Mouse (Mus musculus): ENCODE results near the gene Nedd9. TPM values are rescaled to one million over a fixed set of nuclear protein-coding genes. Genes with fewer than 3 reads are reported as not detected.

Nedd9 gene
- total RNA-seq, 1 experiment, result 4.4 TPM

DNA sequence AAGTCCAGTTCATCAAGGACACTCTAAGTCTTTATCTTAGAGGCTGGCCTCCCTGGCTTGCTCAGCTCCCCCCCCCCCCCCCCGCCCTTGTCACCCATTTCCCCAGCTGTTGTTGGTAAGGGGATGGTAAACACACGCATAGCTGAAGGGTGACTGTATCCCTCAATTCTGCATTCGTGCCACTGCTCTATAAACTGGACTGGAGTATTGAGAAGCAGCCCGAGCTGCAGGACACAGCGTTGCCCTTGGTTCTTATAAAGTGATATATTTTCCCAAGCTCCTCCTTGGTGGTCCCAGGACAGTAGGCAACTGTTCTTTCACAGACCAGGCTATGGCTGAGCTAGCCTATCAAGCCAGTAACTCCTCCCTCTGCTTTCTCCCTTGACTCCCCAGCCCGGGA is 85.4 kb downstream of the Nedd9 start:
- H3K4me1 ChIP-seq (ENCODE audit: control insufficient read depth in 2 of 2, insufficient read depth in 2 of 2, low read length in 2 of 2, poor library complexity in 1 of 2), result no peaks in the 10 kb centered on the region
- no peak for DNase-seq (ENCODE audit: low read depth, low spot score)
- H3K9me3 ChIP-seq (ENCODE audit: control insufficient read depth, insufficient read depth, low read depth, low read length), result no peaks in the 10 kb centered on the region
- no peaks in the 10 kb centered on the region for H3K36me3 ChIP-seq (ENCODE audit: control insufficient read depth, insufficient read depth, low read length, poor library complexity, severe bottlenecking)
- no peak overlapping the region for H3K9ac ChIP-seq (ENCODE audit: insufficient read depth, low read depth, low read length, poor library complexity, severe bottlenecking)
- H3K27ac ChIP-seq (ENCODE audit: insufficient read depth, low read depth, low read length, poor library complexity, severe bottlenecking), result no peak overlapping the region
- TF ChIP-seq MAFK (IDR thresholded peaks at IDR 0.05; ENCODE audit: insufficient read depth, low read depth, low read length) (no peak), CHD2 (IDR thresholded peaks at IDR 0.05; ENCODE audit: low read depth, low read length) (no peak), HCFC1 (IDR thresholded peaks at IDR 0.05; ENCODE audit: borderline replicate concordance, insufficient read depth, low read length) (no peak), ZNF384 (IDR thresholded peaks at IDR 0.05; ENCODE audit: low read depth, low read length) (no peak), ZC3H11A (IDR thresholded peaks at IDR 0.05; ENCODE audit: borderline replicate concordance, low read depth, low read length) (no peak)
- in situ Hi-C loops (cut with MboI; ENCODE audit: low sequenced_read_pairs in 2 of 2, unreplicated experiment in 2 of 2), result no loop called here
- no peak overlapping the region for H3K4me3 ChIP-seq (ENCODE audit: insufficient read depth in 1 of 2, low read depth in 1 of 2, low read length in 2 of 2, poor library complexity in 1 of 2, severe bottlenecking in 1 of 2)

DNA sequence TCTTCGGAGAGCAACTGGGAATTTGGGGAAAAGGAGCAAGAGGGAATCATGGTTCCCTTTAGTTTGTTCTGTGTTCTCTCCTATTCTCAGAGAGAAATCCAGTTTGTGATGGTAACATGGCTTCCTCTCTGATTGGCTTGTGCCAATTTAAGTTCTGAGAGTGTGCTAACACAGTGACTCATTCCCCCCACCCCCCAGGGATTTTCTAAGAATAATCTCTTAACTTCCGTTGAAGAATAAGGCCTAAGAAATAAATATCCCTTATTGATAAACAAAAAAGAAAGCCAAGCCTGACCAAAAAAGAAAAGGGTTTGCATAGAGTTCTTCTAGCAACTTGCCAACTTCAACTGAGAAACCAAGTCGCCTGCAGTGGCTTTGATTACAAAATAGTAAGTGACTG is 86.9 kb downstream of the Nedd9 start:
- Histone ChIP-seq H3K4me1 (ENCODE audit: control insufficient read depth in 2 of 2, insufficient read depth in 2 of 2, low read length in 2 of 2, poor library complexity in 1 of 2) (no peaks in the 10 kb centered on the region), H3K27ac (ENCODE audit: insufficient read depth, low read depth, low read length, poor library complexity, severe bottlenecking) (no peak overlapping the region), H3K9ac (ENCODE audit: insufficient read depth, low read depth, low read length, poor library complexity, severe bottlenecking) (no peak overlapping the region), H3K36me3 (ENCODE audit: control insufficient read depth, insufficient read depth, low read length, poor library complexity, severe bottlenecking) (no peaks in the 10 kb centered on the region), H3K9me3 (ENCODE audit: control insufficient read depth, insufficient read depth, low read depth, low read length) (no peaks in the 10 kb centered on the region), H3K4me3 (ENCODE audit: insufficient read depth in 1 of 2, low read depth in 1 of 2, low read length in 2 of 2, poor library complexity in 1 of 2, severe bottlenecking in 1 of 2) (no peak overlapping the region)
- DNase-seq (ENCODE audit: low read depth, low spot score), result no peak
- TF ChIP-seq ZC3H11A (IDR thresholded peaks at IDR 0.05; ENCODE audit: borderline replicate concordance, low read depth, low read length) (no peak), HCFC1 (IDR thresholded peaks at IDR 0.05; ENCODE audit: borderline replicate concordance, insufficient read depth, low read length) (no peak), ZNF384 (IDR thresholded peaks at IDR 0.05; ENCODE audit: low read depth, low read length) (no peak), CHD2 (IDR thresholded peaks at IDR 0.05; ENCODE audit: low read depth, low read length) (no peak), MAFK (IDR thresholded peaks at IDR 0.05; ENCODE audit: insufficient read depth, low read depth, low read length) (no peak)
- in situ Hi-C loops (cut with MboI; ENCODE audit: low sequenced_read_pairs in 2 of 2, unreplicated experiment in 2 of 2), result no loop called here

DNA sequence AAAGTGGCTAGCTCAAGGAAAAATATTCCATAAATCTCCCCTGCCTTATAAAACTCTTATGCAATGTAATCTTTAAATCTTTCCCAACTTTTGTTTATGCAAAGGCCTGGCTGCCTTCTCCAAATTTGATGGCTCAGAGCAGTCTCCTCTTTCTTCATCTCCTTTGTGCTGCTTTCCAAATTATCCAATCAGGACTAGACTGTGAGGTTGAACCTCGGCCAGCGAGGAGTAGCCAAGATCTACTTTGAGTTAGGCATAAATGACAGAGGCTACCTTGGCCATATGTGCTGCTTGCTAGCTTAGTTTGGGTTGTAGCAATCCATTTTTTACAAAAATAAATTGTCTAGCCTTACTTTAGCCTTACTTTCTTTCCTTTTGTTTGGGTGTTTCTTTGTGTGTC is 95.0 kb downstream of the Nedd9 start:
- in situ Hi-C loops (cut with MboI; ENCODE audit: low sequenced_read_pairs in 2 of 2, unreplicated experiment in 2 of 2), result no loop called here
- no peaks in the 10 kb centered on the region for H3K4me1 ChIP-seq (ENCODE audit: control insufficient read depth in 2 of 2, insufficient read depth in 2 of 2, low read length in 2 of 2, poor library complexity in 1 of 2)
- TF ChIP-seq ZNF384 (IDR thresholded peaks at IDR 0.05; ENCODE audit: low read depth, low read length) (no peak), ZC3H11A (IDR thresholded peaks at IDR 0.05; ENCODE audit: borderline replicate concordance, low read depth, low read length) (no peak), MAFK (IDR thresholded peaks at IDR 0.05; ENCODE audit: insufficient read depth, low read depth, low read length) (no peak), HCFC1 (IDR thresholded peaks at IDR 0.05; ENCODE audit: borderline replicate concordance, insufficient read depth, low read length) (no peak), CHD2 (IDR thresholded peaks at IDR 0.05; ENCODE audit: low read depth, low read length) (no peak)

DNA sequence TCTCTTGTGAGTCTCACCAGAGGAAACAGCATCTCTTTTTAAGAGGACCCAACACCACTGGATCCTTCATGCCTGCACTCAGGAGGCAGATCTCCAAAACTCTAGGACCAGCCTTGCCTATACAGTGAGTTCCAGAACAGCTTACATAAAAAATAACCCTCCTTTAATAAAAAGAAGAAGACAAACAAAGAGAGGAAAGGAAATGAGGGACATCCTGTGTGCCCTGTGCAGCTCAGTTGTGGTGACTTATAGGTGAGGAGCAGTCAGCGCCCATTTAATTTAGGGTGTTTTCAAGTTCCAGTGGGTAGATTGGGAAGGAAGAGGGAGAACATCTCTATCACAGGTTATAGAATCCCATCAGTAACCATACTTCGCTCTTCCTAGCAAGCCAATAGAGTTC is 96.5 kb downstream of the Nedd9 start:
- TF ChIP-seq MAFK (IDR thresholded peaks at IDR 0.05; ENCODE audit: insufficient read depth, low read depth, low read length) (no peak), ZC3H11A (IDR thresholded peaks at IDR 0.05; ENCODE audit: borderline replicate concordance, low read depth, low read length) (no peak)
- Histone ChIP-seq H3K9me3 (ENCODE audit: control insufficient read depth, insufficient read depth, low read depth, low read length) (no peaks in the 10 kb centered on the region), H3K4me1 (ENCODE audit: control insufficient read depth in 2 of 2, insufficient read depth in 2 of 2, low read length in 2 of 2, poor library complexity in 1 of 2) (no peaks in the 10 kb centered on the region), H3K36me3 (ENCODE audit: control insufficient read depth, insufficient read depth, low read length, poor library complexity, severe bottlenecking) (no peaks in the 10 kb centered on the region), H3K9ac (ENCODE audit: insufficient read depth, low read depth, low read length, poor library complexity, severe bottlenecking) (no peak overlapping the region), H3K4me3 (ENCODE audit: insufficient read depth in 1 of 2, low read depth in 1 of 2, low read length in 2 of 2, poor library complexity in 1 of 2, severe bottlenecking in 1 of 2) (no peak overlapping the region), H3K27ac (ENCODE audit: insufficient read depth, low read depth, low read length, poor library complexity, severe bottlenecking) (no peak overlapping the region)
- in situ Hi-C loops (cut with MboI; ENCODE audit: low sequenced_read_pairs in 2 of 2, unreplicated experiment in 2 of 2), result no loop called here
- no peak for DNase-seq (ENCODE audit: low read depth, low spot score)

More for the DNA sequence above, 95.0 kb downstream of the Nedd9 start:
- Histone ChIP-seq H3K27ac (ENCODE audit: insufficient read depth, low read depth, low read length, poor library complexity, severe bottlenecking) (no peak overlapping the region), H3K9me3 (ENCODE audit: control insufficient read depth, insufficient read depth, low read depth, low read length) (no peaks in the 10 kb centered on the region), H3K36me3 (ENCODE audit: control insufficient read depth, insufficient read depth, low read length, poor library complexity, severe bottlenecking) (no peaks in the 10 kb centered on the region), H3K4me3 (ENCODE audit: insufficient read depth in 1 of 2, low read depth in 1 of 2, low read length in 2 of 2, poor library complexity in 1 of 2, severe bottlenecking in 1 of 2) (no peak overlapping the region), H3K9ac (ENCODE audit: insufficient read depth, low read depth, low read length, poor library complexity, severe bottlenecking) (no peak overlapping the region)
- no peak for DNase-seq (ENCODE audit: low read depth, low spot score)

DNA sequence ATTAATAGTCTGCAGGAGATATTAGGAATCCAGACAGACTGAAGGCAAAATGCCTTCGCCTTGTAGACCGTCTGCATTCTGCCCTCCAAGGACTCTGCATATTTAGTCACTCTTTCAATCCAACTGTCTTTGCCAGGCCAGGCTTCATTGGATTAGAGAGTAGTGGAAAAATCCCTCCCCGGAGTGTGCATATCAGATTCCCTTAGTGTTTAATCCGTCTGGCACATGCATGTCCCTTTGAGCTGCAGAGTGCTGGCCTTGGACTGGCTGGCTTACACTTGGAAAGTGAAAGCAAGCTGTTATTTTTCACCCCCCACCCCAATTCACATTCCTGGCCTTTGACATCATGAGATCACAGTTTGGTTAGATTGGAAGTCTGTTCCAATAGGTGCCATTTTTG is 100.6 kb downstream of the Nedd9 start:
- in situ Hi-C loops (cut with MboI; ENCODE audit: low sequenced_read_pairs in 2 of 2, unreplicated experiment in 2 of 2), result no loop called here
- no peak for DNase-seq (ENCODE audit: low read depth, low spot score)
- no peak for TF ChIP-seq ZC3H11A (IDR thresholded peaks at IDR 0.05; ENCODE audit: borderline replicate concordance, low read depth, low read length)
- TF ChIP-seq MAFK (IDR thresholded peaks at IDR 0.05; ENCODE audit: insufficient read depth, low read depth, low read length), result no peak
- TF ChIP-seq HCFC1 (IDR thresholded peaks at IDR 0.05; ENCODE audit: borderline replicate concordance, insufficient read depth, low read length), result no peak
- TF ChIP-seq CHD2 (IDR thresholded peaks at IDR 0.05; ENCODE audit: low read depth, low read length), result no peak
- TF ChIP-seq ZNF384 (IDR thresholded peaks at IDR 0.05; ENCODE audit: low read depth, low read length), result no peak
- H3K4me3 ChIP-seq (ENCODE audit: insufficient read depth in 1 of 2, low read depth in 1 of 2, low read length in 2 of 2, poor library complexity in 1 of 2, severe bottlenecking in 1 of 2), result no peak overlapping the region
- H3K9ac ChIP-seq (ENCODE audit: insufficient read depth, low read depth, low read length, poor library complexity, severe bottlenecking), result no peak overlapping the region
- H3K4me1 ChIP-seq (ENCODE audit: control insufficient read depth in 2 of 2, insufficient read depth in 2 of 2, low read length in 2 of 2, poor library complexity in 1 of 2), result no peaks in the 10 kb centered on the region
- H3K9me3 ChIP-seq (ENCODE audit: control insufficient read depth, insufficient read depth, low read depth, low read length), result no peaks in the 10 kb centered on the region
- no peaks in the 10 kb centered on the region for H3K36me3 ChIP-seq (ENCODE audit: control insufficient read depth, insufficient read depth, low read length, poor library complexity, severe bottlenecking)
- no peak overlapping the region for H3K27ac ChIP-seq (ENCODE audit: insufficient read depth, low read depth, low read length, poor library complexity, severe bottlenecking)

Data from ES-E14 (cell line).